Mouse (Mus musculus): ENCODE results near the gene Epsti1. TPM values are rescaled to one million over a fixed set of nuclear protein-coding genes. Genes with fewer than 3 reads are reported as not detected.

Gene Epsti1
- polyA plus RNA-seq (2017; shearing (Covaris generic)), result 100 to 1,000 TPM in 1 of 2 experiments, 10 to 100 TPM in 1; 87.9 to 112 TPM

DNA sequence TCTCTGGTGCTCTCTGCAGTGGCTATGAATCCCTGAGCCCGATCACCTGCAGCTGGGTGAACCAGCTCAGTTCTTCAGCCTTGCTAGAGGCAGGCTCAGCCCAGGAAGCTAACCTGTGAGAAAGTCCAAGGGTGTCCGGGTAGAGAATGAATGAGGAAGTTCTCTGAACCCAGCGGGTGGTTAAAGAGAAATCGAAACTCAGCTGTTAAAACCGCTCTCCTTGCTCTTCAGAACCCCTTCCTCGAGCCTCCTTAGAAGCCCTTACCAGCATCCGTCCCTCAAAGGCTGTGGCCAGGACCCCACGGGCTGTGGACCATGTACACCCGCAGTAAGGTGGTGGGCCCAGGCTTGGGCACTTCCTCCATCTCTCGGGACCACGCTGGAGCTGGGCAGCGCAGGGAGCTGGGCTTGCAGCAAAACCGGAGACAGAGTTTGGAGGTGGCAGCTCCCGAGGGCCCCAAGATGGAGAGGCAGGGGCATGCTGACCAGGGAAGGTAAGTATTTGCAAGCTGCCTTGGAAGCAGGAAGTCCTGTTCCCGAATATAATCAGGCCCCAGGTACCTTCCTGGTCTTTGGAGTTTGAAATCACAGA lies at the start of gene Epsti1:
TSS of gene Epsti1 (plus strand) at position 69 of the 592 bp plus-strand sequence.

DNA sequence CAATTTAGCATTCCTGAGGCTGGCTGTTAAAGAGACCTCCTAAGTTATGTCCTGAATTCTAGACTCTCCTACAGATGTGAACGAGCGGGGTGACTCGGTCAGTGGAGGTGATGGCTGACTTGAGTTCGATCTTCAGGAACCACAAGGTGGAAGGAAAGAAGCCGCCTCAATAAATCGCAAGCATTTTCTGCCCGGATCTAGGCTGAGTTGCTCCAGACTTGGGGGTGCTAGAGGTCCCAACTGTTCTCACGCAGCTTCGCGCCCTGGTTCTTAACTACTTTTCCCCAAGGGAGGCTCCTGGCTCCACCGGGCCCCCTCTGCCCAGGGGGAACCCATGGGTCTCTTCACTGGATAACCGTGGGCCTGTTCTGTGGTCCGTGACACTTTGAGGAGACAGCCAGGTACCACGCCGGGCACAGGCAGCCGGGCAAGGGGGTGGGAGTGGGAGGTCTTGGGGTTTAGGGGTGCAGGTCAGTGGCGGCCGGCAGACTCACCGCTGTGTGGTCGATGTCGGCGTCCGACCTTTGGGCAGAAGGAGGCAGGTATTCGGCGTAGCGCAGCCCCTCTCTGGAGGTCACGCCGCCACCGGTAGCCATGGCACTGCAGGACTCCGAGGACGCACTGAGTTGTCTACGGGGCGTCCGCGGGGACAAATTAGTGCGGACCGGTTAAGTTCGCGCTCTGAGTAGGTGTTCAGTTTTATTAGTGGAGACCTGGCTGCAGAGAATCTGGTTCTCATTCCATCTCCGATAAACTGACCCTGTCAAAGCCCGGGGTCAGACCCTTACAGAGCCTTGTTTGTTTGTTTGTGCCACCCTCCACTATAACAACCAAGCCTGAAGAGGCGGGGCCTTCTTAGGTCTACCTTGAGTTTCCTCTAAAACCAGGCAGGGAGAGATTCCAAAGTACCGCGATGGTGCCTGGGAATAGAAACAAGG lies 29.5 kb upstream of the Epsti1 start, which contains the start of gene Dnajc15:
TSS of gene Dnajc15 (minus strand) at position 822 of the 938 bp plus-strand sequence.

Other genes starting within 250 kb of the Epsti1 start
- gene Dnajc15, start 29.1 kb upstream of the Epsti1 start, polyA plus RNA-seq (2017; shearing (Covaris generic)), result 100 to 1,000 TPM; 112 to 150 TPM
- under 1 TPM in 1 of 2 experiments, not detected in 1; 0.11 TPM for gene Fam216b, start 184.8 kb downstream of the Epsti1 start, polyA plus RNA-seq (2017; shearing (Covaris generic))

All from inflammation-experienced regulatory T-cells (primary cell).